Mouse (Mus musculus) embryo, embryonic 11.5 days (tissue): ENCODE data around the gene Actbl2.

ENCODE experiments used
- DNase-seq: peaks from one replicate; pipeline ENCODE4 v3.0.0-alpha.2; 2012; ENCODE audit warnings: low read depth, low spot score

Actbl2 gene

DNA sequence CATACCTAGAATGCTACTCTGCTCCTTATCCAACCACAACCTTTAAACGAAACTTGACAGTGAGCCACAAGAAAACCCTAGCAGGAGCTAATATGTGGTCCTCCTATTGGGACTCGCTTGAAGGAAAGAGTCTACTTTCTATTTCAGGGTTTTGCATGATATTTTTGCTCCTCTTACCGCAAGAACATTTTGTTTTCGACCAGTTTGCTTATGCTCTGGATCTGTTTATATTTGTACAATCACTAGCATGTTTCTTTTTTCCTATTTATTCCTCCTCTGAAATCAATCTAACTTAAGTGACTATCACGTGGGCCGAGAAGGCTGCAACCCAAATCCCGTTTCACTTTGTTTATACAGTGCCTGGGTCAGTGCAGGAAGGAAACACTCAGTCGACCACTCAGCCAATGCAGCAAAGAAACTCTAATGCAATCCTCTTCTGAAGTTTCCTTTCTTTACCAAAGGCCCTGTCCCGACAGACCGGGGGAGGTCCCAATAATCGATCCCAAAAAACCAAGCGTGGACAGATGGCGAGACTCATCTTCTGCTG is 15.0 kb downstream of the Actbl2 start:
- no peak for DNase-seq

DNA sequence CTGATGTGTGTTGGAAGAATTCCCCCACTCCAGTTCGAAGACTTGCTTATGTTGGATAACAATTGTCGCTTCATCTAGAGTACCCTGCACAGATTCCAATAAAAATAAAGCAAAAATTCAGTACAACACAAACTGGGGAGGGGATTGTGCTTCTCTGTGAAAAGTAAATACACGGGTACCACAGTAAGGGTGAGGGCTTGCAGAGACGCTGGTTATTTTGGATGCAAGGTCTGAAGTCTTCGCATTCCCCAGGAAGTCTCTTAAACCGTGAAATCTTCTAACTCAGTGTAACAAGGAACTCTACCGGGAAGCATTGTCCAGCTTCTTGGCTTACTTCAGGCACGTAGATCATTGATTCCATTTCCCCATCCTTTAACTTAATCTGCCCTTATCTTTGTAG is 17.1 kb downstream of the Actbl2 start:
- DNase-seq, result no peak

DNA sequence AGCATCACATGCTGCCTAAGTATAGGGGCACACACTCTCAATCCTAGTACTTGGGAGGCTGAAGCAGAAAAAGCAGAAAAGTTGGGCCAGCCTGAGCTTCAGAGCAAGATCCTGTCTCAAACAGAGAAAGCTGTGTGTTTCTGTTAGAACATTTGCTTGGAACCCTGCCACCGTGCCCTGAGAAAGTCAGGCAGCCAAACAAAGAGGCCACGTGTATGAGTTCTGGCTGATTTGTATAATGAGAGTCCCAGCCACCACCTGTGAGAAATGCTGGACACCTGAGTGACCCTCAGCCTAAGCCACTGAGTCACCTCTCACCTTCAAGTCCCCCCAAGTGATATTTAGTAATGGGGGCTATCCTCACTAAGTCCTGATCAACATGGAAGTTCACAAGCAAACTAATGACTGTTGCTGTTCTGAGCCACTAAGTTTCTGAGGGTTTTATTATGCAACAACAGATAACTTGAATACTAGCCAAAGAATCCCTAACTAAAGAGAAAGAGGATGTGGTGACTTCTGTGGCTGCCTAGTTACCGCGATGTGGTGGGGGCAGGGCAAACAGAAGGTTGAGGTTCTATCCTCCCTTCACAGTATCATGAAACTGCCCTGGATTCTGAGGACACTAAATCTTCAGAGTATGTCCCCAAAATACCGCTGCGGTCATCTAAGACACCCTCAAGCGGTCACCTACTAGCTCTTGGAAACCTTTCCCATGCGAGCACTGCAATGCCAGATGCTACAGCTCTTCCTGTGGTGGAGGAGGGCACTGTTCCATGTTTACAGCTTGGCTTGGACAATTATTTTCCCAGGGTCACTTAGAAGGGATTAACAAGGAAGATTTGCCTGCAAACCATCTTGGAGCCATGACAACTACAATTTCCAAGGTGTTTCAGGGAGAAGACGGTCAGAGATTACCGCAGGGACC is 31.9 kb downstream of the Actbl2 start:
- no peak for DNase-seq

DNA sequence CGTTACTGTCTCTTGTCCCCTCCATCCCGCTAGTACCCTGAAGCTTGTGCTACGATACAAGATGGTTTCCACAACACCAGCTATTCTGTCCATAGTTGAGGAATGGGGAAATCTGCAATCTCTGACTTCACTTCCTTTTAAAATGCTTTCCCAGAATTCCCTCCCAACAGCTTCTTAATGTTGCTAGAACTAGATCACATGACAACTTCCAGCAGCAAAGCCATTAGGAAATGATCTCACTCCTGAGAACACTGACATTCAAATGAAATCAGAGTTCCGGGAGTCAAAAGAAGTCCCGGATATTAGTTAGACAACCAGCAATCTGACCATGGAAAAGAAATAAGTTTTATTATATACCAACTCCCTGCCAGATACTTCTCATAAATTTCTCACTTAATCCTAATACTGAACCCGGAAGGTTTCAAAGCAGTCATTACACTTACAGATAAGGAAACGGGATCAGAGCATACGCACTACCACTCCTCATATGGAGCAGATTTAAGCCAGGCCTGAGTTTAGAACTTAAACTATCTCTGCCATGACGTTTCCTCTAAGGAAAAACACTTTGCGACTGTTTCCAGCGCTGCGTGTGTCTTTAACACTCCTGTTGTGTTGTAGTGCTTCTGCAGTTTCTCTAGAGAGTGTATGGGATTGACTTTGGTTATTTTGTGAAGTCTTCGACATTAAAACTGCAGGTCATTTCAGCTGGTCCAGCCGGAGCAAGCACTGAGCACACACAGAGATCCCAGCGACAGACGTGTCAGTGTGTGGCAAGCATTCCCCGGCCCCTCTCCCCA is 36.5 kb downstream of the Actbl2 start:
- DNase-seq, result no peak

DNA sequence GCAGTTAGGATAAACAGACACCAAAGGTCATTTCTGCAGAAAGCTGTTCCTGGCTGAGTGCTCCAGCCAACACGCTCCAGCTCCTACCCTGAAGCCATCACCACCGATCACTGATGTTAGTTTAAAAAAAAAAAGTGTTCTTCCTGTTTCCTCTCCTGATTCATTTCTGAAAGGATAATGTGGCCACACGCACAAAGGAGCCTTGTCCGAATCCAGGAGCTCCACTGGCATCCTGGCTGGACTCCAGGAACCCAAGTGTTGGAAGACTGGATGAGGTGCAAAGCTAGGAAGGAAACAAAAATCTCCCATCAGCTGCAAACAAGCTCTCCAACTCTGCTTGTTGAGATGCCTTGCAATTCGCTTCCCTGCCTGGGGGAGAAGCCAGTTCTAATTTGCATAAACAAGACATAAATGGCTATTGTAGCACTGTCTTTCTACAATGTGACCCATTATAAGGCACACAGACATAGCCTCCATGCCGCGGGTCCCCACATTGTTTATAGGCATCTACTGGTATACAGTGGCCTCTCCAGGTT is 37.2 kb downstream of the Actbl2 start:
- no peak for DNase-seq

DNA sequence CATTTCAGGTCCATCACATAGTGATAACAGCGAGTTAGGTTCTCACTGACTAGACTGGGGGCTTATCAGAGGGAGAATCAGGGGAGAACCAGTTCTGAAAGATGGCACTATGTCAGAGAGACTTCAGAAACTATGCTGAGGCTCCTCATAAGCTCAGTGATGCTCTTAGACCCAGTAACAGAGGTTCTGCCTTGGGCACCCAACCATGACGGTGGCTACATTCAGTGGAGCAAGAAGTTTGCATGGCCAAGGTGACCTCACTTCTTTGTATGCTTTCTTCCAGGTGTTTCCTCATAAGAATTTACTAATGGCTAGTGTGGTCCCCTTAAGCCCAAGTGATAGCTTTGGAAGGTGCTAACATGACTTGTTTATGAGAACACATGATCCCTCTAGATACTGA is 38.7 kb downstream of the Actbl2 start:
- no peak for DNase-seq

DNA sequence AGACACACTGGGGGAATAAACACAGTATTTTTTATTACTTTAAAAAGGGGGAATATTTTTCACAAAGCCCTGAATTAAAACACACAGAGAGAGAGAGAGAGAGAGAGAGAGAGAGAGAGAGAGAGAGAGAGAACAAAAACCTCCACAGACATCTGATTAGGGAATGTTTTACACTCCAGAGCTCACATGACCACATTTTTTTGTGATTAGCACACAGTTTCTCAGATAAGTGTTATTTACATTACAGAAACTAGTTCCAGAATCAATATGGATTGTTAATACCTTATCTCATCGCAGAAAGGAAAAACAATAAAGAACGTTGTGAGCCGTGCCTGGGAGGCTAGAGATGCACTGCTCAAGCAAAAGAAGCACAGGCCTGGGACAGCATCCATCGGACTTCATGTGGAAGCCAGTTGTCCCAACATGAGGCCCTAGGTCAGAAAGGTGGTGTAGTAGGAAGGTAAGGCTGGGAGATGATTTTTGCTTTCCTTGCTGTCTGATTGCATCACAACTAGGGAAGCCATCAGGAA is 40.2 kb downstream of the Actbl2 start:
- no peak for DNase-seq

DNA sequence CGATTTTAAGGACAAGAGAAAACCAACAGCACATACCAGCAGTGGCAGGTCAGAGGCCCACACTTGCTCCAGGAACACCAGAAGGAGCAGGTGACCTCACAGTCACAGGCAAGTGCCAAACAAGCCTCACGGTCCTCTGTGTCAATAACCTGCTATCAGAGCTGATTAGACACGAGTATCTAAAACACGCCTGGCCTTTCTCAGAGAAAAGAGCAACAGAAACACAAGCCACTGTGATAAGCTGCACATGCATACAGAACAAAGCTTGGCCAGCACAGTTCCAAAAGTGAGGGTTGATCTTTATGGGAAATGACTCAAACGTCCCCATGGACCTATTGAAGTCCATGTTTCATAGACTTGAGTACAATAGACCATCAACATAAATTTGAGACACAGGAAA is 41.2 kb downstream of the Actbl2 start:
- no peak for DNase-seq

DNA sequence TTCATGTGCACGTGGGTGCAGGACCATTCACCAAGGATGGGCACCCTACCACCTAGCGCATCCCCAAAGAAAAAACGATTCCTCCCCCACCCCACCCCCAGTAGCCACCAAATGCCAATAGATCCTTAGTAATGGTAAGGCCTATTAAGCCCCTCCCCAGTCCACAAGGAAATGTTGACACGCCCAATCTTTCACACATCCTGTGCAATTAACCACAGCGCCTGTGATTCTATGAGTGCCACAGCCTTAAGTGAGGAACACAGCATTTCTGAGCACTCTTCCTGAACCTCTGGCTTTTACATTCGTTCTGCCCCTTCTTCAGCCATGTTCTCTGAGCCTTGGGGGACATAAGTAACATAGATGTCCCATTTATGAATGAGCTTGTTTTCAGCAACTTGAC is 42.8 kb downstream of the Actbl2 start:
- DNase-seq, result no peak

DNA sequence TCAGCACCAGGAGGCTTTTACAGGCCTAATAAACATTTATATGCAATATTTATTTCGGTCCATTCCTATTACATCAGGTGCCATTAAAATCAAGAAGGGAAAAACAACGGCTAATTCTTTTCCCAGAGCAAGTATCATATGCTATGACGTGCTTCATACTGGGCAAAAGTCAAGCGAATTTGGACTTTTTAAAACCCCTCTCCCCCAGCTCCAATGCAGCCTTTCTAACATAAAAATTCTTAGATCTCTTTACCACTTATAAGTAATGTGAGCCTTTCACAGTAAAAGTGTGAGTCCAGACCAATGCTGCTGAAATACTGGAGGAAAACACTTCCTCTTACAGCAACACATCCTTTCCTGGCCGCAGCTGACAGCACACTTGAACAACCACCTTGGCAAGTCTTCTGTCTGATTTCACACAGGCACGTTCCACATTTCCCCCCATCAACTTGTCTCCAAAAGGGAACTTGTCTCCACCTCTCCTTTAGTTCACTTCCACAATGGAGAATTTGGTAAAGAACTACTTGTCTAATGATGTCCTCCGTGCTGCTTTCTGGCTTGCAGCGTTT is 44.4 kb downstream of the Actbl2 start:
- no peak for DNase-seq

DNA sequence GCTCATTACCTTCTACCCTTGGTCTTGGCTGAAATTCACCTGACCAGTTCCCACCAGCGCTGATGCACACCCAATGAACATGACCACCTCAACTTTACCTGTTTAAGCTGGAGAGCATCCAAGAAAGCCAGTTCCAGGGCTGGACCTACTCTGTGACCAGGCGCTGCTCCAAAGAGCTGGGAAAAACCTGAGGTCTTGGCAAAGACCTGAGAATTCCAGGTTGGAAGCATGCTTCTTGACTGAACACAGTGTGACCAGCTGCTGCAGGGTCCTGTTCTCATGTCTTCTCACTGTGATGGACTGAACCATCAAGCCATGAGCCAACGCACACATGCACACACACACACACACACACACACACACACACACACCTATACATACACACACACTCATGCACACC is 46.0 kb downstream of the Actbl2 start:
- DNase-seq, result no peak

DNA sequence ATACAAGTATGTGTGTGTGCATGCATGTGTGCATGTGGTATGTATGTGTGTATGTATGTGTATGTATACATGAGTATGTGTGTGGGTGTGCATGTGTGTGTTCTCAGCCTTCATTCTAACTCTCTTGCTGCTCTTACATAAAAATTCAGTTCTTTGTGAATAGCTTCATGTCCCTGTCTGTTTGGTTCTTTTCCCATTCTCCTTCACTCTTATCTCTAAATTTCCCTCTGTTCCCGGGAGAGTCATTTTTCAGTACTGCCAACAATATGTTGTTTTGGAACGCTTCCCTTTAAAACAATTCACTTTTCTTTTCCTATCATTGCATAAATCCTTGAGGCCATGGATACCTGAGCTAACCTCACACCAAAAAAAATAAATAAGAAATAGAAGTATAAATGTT is 46.6 kb downstream of the Actbl2 start:
- no peak for DNase-seq

DNA sequence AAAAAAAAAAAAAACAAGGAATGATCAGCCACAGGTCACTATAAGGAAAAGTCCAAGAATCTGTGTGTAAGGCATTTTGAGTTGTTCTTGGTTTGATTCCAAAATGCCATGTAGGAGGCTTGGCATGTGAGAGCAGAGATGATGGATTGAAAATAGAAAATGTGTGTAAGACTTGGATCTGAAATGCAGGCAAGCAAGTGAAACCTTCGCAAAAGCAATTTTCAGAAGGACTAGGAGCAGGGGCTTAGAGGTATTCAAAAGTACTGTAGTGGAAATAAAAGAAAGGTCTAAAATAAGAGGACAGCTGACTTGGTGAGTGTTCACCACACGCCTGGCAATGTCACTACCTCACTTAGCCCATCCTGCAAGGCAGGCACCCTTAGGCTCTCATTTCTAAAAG is 49.4 kb downstream of the Actbl2 start:
- no peak for DNase-seq

DNA sequence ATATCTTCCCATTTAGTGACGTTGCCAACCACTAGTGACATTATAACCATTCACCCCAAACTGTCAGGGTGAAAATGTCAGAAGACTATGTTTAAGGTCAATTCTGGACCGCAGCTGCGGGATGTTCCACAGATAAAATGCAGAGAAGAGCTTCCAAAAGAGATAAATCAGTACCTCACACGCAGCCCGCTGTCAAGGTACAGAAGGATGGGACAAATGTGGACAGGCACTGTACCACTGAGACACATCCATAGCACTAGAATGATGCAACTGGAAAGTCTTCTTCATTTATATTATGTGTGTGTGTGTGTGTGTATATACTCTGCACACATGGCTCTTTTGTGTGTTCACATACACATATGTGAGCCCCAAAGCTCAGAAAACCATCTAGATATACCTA is 49.9 kb downstream of the Actbl2 start:
- no peak for DNase-seq
